Mouse (Mus musculus): ENCODE measurements around the gene Prkg1. TPM values are rescaled to one million over a fixed set of nuclear protein-coding genes. Genes with fewer than 3 reads are reported as not detected.

Gene Prkg1
- polyA plus RNA-seq, 1 experiment from 2014 or later = 7.1 TPM

- ATAC-seq (replicated peaks; ENCODE audit: insufficient number of reproducible peaks, low FRiP score, low TSS enrichment, low read depth) = no peak
Measured at GRCm38 (mm10) chr19:31106036-31106435, 658.8 kb downstream of the Prkg1 start.

GRCm38 (mm10) chr19:31104764-31105163, 660.1 kb downstream of the Prkg1 start:
- Histone ChIP-seq H3K9me3 (replicated peaks; ENCODE audit: control insufficient read depth, low read length) (no peaks in the 10 kb centered on the region), H3K4me3 (ENCODE audit: low read depth, low read length) (no peak overlapping the region), H3K4me2 (ENCODE audit: low read depth, low read length) (no peak overlapping the region), H3K4me1 (ENCODE audit: control insufficient read depth, insufficient read depth, low read length) (no peaks in the 10 kb centered on the region), H3K9ac (replicated peaks; ENCODE audit: low read length) (no peak overlapping the region), H3K27ac (replicated peaks; ENCODE audit: low read depth, low read length) (no peak overlapping the region), H3K27me3 (ENCODE audit: control insufficient read depth, insufficient read depth, low read length) (no peaks in the 10 kb centered on the region), H3K36me3 (replicated peaks; ENCODE audit: control insufficient read depth, insufficient read depth, low read depth, low read length) (no peaks in the 10 kb centered on the region)
- ATAC-seq (replicated peaks; ENCODE audit: insufficient number of reproducible peaks, low FRiP score, low TSS enrichment, low read depth) (no peak), DNase-seq (ENCODE audit: low spot score) (no peak)
- WGBS = 75% methylated on average over 6 of the region's 6 CpGs

More at GRCm38 (mm10) chr19:31106036-31106435, 658.8 kb downstream of the Prkg1 start:
- H3K9ac ChIP-seq (replicated peaks; ENCODE audit: low read length) = no peak overlapping the region
- 41% methylated on average over 3 of the region's 3 CpGs for WGBS
- no peak overlapping the region for H3K4me3 ChIP-seq (ENCODE audit: low read depth, low read length)
- no peaks in the 10 kb centered on the region for H3K4me1 ChIP-seq (ENCODE audit: control insufficient read depth, insufficient read depth, low read length)
- H3K27me3 ChIP-seq (ENCODE audit: control insufficient read depth, insufficient read depth, low read length) = no peaks in the 10 kb centered on the region
- DNase-seq (ENCODE audit: low spot score) = no peak
- no peak overlapping the region for H3K27ac ChIP-seq (replicated peaks; ENCODE audit: low read depth, low read length)
- no peaks in the 10 kb centered on the region for H3K9me3 ChIP-seq (replicated peaks; ENCODE audit: control insufficient read depth, low read length)
- no peak overlapping the region for H3K4me2 ChIP-seq (ENCODE audit: low read depth, low read length)
- H3K36me3 ChIP-seq (replicated peaks; ENCODE audit: control insufficient read depth, insufficient read depth, low read depth, low read length) = no peaks in the 10 kb centered on the region

DNA sequence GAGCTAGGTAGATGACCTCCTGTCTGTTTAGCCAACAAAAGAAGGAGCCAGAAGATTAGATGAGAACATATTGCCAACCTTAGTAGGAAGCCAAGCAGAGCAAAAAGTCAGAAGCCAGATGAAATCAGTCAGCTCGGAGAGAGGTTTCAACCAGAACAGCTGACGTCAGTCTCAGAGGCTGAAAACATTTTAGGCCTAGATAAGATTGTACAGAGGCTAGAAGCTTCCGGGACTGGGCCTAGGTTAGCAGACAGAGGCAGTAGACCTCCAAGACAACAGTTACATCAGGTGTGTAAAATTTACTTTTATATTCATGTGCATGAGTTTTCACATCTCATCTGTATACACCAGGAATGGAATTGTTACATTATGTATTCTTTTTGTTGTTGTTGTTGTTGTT, 665.5 kb downstream of the Prkg1 start:
- DNase-seq (ENCODE audit: low spot score) (no peak), ATAC-seq (replicated peaks; ENCODE audit: insufficient number of reproducible peaks, low FRiP score, low TSS enrichment, low read depth) (no peak)
- Histone ChIP-seq H3K36me3 (replicated peaks; ENCODE audit: control insufficient read depth, insufficient read depth, low read depth, low read length) (no peaks in the 10 kb centered on the region), H3K4me3 (ENCODE audit: low read depth, low read length) (no peak overlapping the region), H3K4me2 (ENCODE audit: low read depth, low read length) (no peak overlapping the region), H3K27me3 (ENCODE audit: control insufficient read depth, insufficient read depth, low read length) (no peaks in the 10 kb centered on the region), H3K27ac (replicated peaks; ENCODE audit: low read depth, low read length) (no peak overlapping the region), H3K4me1 (ENCODE audit: control insufficient read depth, insufficient read depth, low read length) (no peaks in the 10 kb centered on the region), H3K9me3 (replicated peaks; ENCODE audit: control insufficient read depth, low read length) (no peaks in the 10 kb centered on the region), H3K9ac (replicated peaks; ENCODE audit: low read length) (no peak overlapping the region)
- 92% methylated on average over 3 of the region's 3 CpGs for WGBS

DNA sequence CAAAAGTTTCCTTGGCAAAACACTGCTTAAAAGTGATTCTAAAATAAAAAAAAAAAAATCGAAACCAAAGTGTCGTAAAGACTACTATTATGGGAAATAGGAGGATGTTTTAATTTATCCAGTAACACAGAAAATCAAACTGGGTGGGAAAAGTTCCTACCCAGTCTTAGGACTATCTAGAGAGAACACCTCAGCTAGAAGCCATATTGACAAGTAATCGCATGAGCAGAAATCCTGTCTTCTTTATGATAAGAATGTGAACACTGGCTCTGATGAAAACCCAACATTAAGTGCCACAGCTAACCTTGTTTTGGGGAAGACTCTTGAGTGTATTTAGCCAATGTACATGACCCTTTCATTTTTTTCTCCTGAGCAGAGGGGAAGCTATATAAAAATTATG, 667.0 kb downstream of the Prkg1 start:
- Histone ChIP-seq H3K4me3 (ENCODE audit: low read depth, low read length) (no peak overlapping the region), H3K27ac (replicated peaks; ENCODE audit: low read depth, low read length) (no peak overlapping the region), H3K36me3 (replicated peaks; ENCODE audit: control insufficient read depth, insufficient read depth, low read depth, low read length) (no peaks in the 10 kb centered on the region), H3K4me2 (ENCODE audit: low read depth, low read length) (no peak overlapping the region), H3K9me3 (replicated peaks; ENCODE audit: control insufficient read depth, low read length) (no peaks in the 10 kb centered on the region), H3K9ac (replicated peaks; ENCODE audit: low read length) (no peak overlapping the region), H3K4me1 (ENCODE audit: control insufficient read depth, insufficient read depth, low read length) (no peaks in the 10 kb centered on the region), H3K27me3 (ENCODE audit: control insufficient read depth, insufficient read depth, low read length) (no peaks in the 10 kb centered on the region)
- 71% methylated on average over 3 of the region's 3 CpGs for WGBS
- ATAC-seq (replicated peaks; ENCODE audit: insufficient number of reproducible peaks, low FRiP score, low TSS enrichment, low read depth) = no peak
- no peak for DNase-seq (ENCODE audit: low spot score)

DNA sequence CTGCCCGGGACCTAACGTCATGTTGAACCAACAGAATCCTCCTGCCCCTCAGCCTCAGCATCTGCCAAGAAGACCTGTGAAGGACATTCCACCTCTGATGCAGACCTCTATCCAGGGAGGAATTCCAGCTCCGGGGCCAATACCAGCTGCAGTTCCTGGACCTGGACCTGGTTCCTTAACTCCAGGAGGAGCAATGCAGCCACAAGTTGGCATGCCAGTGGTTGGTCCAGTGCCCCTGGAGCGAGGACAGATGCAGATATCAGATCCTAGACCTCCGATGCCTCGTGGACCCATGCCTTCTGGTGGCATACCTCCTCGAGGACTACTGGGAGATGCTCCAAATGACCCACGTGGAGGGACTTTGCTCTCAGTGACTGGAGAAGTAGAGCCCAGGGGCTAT, 681.1 kb downstream of the Prkg1 start:
- Histone ChIP-seq H3K4me3 (ENCODE audit: low read depth, low read length) (peak overlapping the region; percentile 60), H3K9me3 (replicated peaks; ENCODE audit: control insufficient read depth, low read length) (no peaks in the 10 kb centered on the region; the same call in 1 of the 2 replicates), H3K27me3 (ENCODE audit: control insufficient read depth, insufficient read depth, low read length) (no peaks in the 10 kb centered on the region), H3K4me1 (ENCODE audit: control insufficient read depth, insufficient read depth, low read length) (no peaks in the 10 kb centered on the region; the same call in 1 of the 2 replicates), H3K27ac (replicated peaks; ENCODE audit: low read depth, low read length) (no peak overlapping the region), H3K36me3 (replicated peaks; ENCODE audit: control insufficient read depth, insufficient read depth, low read depth, low read length) (peaks cover 11% of the 10 kb centered on the region), H3K9ac (replicated peaks; ENCODE audit: low read length) (no peak overlapping the region), H3K4me2 (ENCODE audit: low read depth, low read length) (peak overlapping the region; percentile 84)
- 95% methylated on average over 8 of the region's 8 CpGs for WGBS
- ATAC-seq (replicated peaks; ENCODE audit: insufficient number of reproducible peaks, low FRiP score, low TSS enrichment, low read depth) (no peak), DNase-seq (ENCODE audit: low spot score) (no peak)

DNA sequence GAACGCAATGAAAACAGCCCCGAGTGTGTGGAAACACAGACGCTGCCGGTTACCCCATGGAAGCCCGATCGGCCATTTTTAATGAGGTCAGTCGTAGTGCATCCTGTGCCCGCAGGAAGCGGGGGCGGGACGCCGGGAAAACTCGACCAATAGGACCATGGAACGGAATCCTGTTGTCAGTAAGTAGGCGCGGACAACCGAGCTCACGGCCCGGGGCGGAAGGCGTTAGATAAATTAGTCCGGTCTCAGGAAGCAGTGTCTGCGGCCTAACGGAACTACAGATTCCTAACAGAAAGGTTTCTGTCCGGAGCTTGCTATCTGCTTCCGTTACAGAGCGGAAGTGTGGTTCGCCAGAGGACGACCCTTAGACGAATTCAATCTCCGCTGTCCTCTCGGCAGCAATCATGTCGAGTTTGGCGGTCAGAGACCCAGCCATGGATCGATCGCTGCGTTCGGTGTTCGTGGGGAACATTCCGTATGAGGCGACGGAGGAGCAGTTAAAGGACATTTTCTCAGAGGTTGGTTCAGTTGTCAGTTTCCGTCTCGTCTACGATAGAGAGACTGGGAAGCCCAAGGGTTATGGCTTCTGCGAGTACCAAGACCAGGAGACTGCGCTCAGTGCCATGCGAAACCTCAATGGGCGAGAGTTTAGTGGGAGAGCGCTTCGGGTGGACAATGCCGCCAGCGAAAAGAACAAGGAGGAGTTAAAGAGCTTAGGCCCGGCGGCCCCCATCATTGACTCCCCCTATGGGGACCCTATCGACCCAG, 682.0 kb downstream of the Prkg1 start, which contains the start of gene Cstf2t:
Cstf2t (plus strand) TSS at position 176 of the 768 bp plus-strand sequence.
- Histone ChIP-seq H3K9ac (replicated peaks; ENCODE audit: low read length) (peak within 1 kb of the TSS; percentile 79), H3K4me3 (ENCODE audit: low read depth, low read length) (peak within 1 kb of the TSS; percentile 60), H3K27me3 (ENCODE audit: control insufficient read depth, insufficient read depth, low read length) (no peaks in the 10 kb centered on the region), H3K4me1 (ENCODE audit: control insufficient read depth, insufficient read depth, low read length) (no peaks in the 10 kb centered on the region; the same call in 1 of the 2 replicates), H3K27ac (replicated peaks; ENCODE audit: low read depth, low read length) (peak within 1 kb of the TSS; percentile 15; the same call in 1 of the 2 replicates), H3K9me3 (replicated peaks; ENCODE audit: control insufficient read depth, low read length) (no peaks in the 10 kb centered on the region; the same call in 1 of the 2 replicates), H3K4me2 (ENCODE audit: low read depth, low read length) (peak within 1 kb of the TSS; percentile 84), H3K36me3 (replicated peaks; ENCODE audit: control insufficient read depth, insufficient read depth, low read depth, low read length) (peaks cover 11% of the 10 kb centered on the region)
- ATAC-seq (replicated peaks; ENCODE audit: insufficient number of reproducible peaks, low FRiP score, low TSS enrichment, low read depth) (peak; percentile 99), DNase-seq (ENCODE audit: low spot score) (peak; percentile 98)
- 2% methylated on average over 56 of the region's 56 CpGs for WGBS

- H3K36me3 ChIP-seq (replicated peaks; ENCODE audit: control insufficient read depth, insufficient read depth, low read depth, low read length) = peaks cover 11% of the 10 kb centered on the region
- H3K9me3 ChIP-seq (replicated peaks; ENCODE audit: control insufficient read depth, low read length) = no peaks in the 10 kb centered on the region; the same call in 1 of the 2 replicates
- H3K4me1 ChIP-seq (ENCODE audit: control insufficient read depth, insufficient read depth, low read length) = no peaks in the 10 kb centered on the region; the same call in 1 of the 2 replicates
- 19% methylated on average over 7 of the region's 7 CpGs for WGBS
- H3K4me3 ChIP-seq (ENCODE audit: low read depth, low read length) = peak overlapping the region; percentile 60; the same call in 1 of the 2 replicates
- H3K9ac ChIP-seq (replicated peaks; ENCODE audit: low read length) = no peak overlapping the region
- DNase-seq (ENCODE audit: low spot score) (no peak), ATAC-seq (replicated peaks; ENCODE audit: insufficient number of reproducible peaks, low FRiP score, low TSS enrichment, low read depth) (no peak)
- no peak overlapping the region for H3K27ac ChIP-seq (replicated peaks; ENCODE audit: low read depth, low read length)
- H3K4me2 ChIP-seq (ENCODE audit: low read depth, low read length) = peak overlapping the region; percentile 26; the same call in 1 of the 2 replicates
- no peaks in the 10 kb centered on the region for H3K27me3 ChIP-seq (ENCODE audit: control insufficient read depth, insufficient read depth, low read length)
Measured at GRCm38 (mm10) chr19:31082226-31082625, 682.6 kb downstream of the Prkg1 start.

- H3K9me3 ChIP-seq (replicated peaks; ENCODE audit: control insufficient read depth, low read length) = no peaks in the 10 kb centered on the region
- no peak overlapping the region for H3K4me2 ChIP-seq (ENCODE audit: low read depth, low read length)
- ATAC-seq (replicated peaks; ENCODE audit: insufficient number of reproducible peaks, low FRiP score, low TSS enrichment, low read depth) = no peak
- H3K4me3 ChIP-seq (ENCODE audit: low read depth, low read length) = no peak overlapping the region
- no peaks in the 10 kb centered on the region for H3K27me3 ChIP-seq (ENCODE audit: control insufficient read depth, insufficient read depth, low read length)
- H3K4me1 ChIP-seq (ENCODE audit: control insufficient read depth, insufficient read depth, low read length) = no peaks in the 10 kb centered on the region; the same call in 1 of the 2 replicates
- H3K9ac ChIP-seq (replicated peaks; ENCODE audit: low read length) = no peak overlapping the region
- no peak for DNase-seq (ENCODE audit: low spot score)
- 48% methylated on average over 3 of the region's 3 CpGs for WGBS
- H3K36me3 ChIP-seq (replicated peaks; ENCODE audit: control insufficient read depth, insufficient read depth, low read depth, low read length) = no peaks in the 10 kb centered on the region
- no peak overlapping the region for H3K27ac ChIP-seq (replicated peaks; ENCODE audit: low read depth, low read length)
Measured at GRCm38 (mm10) chr19:31078241-31078640, 686.6 kb downstream of the Prkg1 start.
